Mouse (Mus musculus): ENCODE data around the gene Auts2. TPM values are rescaled to one million over a fixed set of nuclear protein-coding genes. Genes with fewer than 3 reads are reported as not detected.
A peak's percentile ranks its signal among the peaks of the same experiment; 100 is the strongest.

Auts2 gene
- polyA plus RNA-seq, 2 experiments = 38.3 to 50.8 TPM

- ATAC-seq (ENCODE audit: low FRiP score, low read depth) (no peak), DNase-seq (ENCODE audit: low spot score) (no peak)
- Histone ChIP-seq H3K27me3 (ENCODE audit: control insufficient read depth, insufficient read depth, low read length) (peaks cover 3% of the 10 kb centered on the region), H3K4me3 (replicated peaks; ENCODE audit: low read length) (no peak overlapping the region), H3K9ac (ENCODE audit: low read depth, low read length, severe bottlenecking) (no peak overlapping the region), H3K4me2 (replicated peaks; ENCODE audit: low read depth, low read length, severe bottlenecking) (no peak overlapping the region), H3K4me1 (ENCODE audit: control insufficient read depth, insufficient read depth, low read length) (peaks cover 32% of the 10 kb centered on the region), H3K36me3 (ENCODE audit: control insufficient read depth, insufficient read depth, low read length) (no peaks in the 10 kb centered on the region), H3K27ac (replicated peaks; ENCODE audit: low read depth, low read length) (no peak overlapping the region), H3K9me3 (ENCODE audit: control insufficient read depth, low read length) (no peaks in the 10 kb centered on the region; the same call in 1 of the 2 replicates)
- TF ChIP-seq POLR2A (IDR thresholded peaks at IDR 0.05; ENCODE audit: borderline replicate concordance, extremely low read depth, insufficient read depth, insufficient read length) = no peak
- 60% methylated on average over 2 of the region's 2 CpGs for WGBS
These were observed 467.2 kb downstream of the Auts2 start for GRCm38 (mm10) chr5:132075942-132076341.

- Histone ChIP-seq H3K27me3 (ENCODE audit: control insufficient read depth, insufficient read depth, low read length) (peaks cover 14% of the 10 kb centered on the region), H3K36me3 (ENCODE audit: control insufficient read depth, insufficient read depth, low read length) (no peaks in the 10 kb centered on the region), H3K4me2 (replicated peaks; ENCODE audit: low read depth, low read length, severe bottlenecking) (peak overlapping the region; percentile 37), H3K4me3 (replicated peaks; ENCODE audit: low read length) (no peak overlapping the region), H3K9me3 (ENCODE audit: control insufficient read depth, low read length) (no peaks in the 10 kb centered on the region; the same call in 1 of the 2 replicates), H3K27ac (replicated peaks; ENCODE audit: low read depth, low read length) (0 out of 2 replicates have a peak overlapping the region, but pooled peaks have one; percentile 22), H3K4me1 (ENCODE audit: control insufficient read depth, insufficient read depth, low read length) (peaks cover 32% of the 10 kb centered on the region), H3K9ac (ENCODE audit: low read depth, low read length, severe bottlenecking) (no peak overlapping the region)
- DNase-seq (ENCODE audit: low spot score) (peak; percentile 89), ATAC-seq (ENCODE audit: low FRiP score, low read depth) (peak; percentile 85)
- TF ChIP-seq POLR2A (IDR thresholded peaks at IDR 0.05; ENCODE audit: borderline replicate concordance, extremely low read depth, insufficient read depth, insufficient read length) = no peak
- 7% methylated on average over 19 of the region's 19 CpGs for WGBS
These were observed 468.3 kb downstream of the Auts2 start for GRCm38 (mm10) chr5:132074724-132075374.

DNA sequence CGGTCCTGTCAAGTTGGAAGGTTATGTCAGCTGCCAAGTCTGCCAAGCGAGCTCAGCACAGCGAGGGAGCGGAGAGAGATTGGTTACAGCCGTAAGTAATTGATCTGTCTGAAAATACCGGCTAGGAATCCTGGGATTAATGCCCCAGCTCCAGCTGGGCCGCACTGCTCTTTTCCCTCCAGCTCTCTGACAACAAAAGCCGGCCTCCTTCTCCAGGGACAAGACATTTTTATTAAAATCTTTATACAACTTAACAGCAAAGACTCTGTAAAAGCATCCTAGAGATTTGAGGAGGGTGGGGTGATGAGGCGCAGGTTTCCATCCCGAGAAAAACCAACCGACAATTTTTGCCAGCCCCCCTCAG, 468.8 kb downstream of the Auts2 start:
- 0 out of 2 replicates have a peak overlapping the region, but pooled peaks have one; percentile 22 for H3K27ac ChIP-seq (replicated peaks; ENCODE audit: low read depth, low read length)
- H3K9me3 ChIP-seq (ENCODE audit: control insufficient read depth, low read length) = no peaks in the 10 kb centered on the region; the same call in 1 of the 2 replicates
- peaks cover 17% of the 10 kb centered on the region for H3K27me3 ChIP-seq (ENCODE audit: control insufficient read depth, insufficient read depth, low read length)
- no peak overlapping the region for H3K4me3 ChIP-seq (replicated peaks; ENCODE audit: low read length)
- DNase-seq (ENCODE audit: low spot score) = peak; percentile 82
- TF ChIP-seq POLR2A (IDR thresholded peaks at IDR 0.05; ENCODE audit: borderline replicate concordance, extremely low read depth, insufficient read depth, insufficient read length) = no peak
- peaks cover 32% of the 10 kb centered on the region for H3K4me1 ChIP-seq (ENCODE audit: control insufficient read depth, insufficient read depth, low read length)
- H3K9ac ChIP-seq (ENCODE audit: low read depth, low read length, severe bottlenecking) = no peak overlapping the region
- ATAC-seq (ENCODE audit: low FRiP score, low read depth) = peak; percentile 75
- 11% methylated on average over 11 of the region's 11 CpGs for WGBS
- peak overlapping the region; percentile 37 for H3K4me2 ChIP-seq (replicated peaks; ENCODE audit: low read depth, low read length, severe bottlenecking)
- H3K36me3 ChIP-seq (ENCODE audit: control insufficient read depth, insufficient read depth, low read length) = no peaks in the 10 kb centered on the region

DNA sequence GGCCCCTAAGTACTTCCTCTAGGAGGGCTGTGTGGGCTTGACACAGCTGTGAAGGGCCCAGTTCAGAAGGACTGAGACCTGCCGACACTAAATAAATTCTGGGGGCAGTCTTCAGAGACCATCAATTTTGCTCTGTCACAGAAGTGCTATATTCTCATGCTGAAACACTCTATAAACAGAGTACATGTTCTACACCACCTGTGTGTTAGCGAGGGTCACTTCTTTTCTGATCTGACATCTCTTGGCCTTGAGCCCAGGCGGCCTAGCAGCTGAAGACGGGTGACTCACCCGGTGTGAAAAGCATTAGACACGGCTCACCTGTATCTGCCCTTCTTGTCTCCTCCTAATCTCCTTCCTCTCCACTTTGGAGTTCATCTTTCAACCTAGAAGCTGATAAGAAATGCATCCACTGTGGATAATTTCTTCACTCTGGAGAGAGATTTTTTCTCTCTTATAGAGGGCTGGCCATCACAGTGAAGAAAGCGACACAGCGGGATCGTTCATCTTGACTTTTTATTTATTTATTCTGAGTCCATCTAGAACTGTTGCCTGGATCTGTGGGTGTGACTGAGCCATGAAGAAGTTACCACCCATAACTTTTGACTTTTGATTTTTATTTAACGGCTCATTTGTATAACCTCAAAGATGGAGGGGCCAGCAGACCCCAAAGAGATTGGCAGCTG, 469.3 kb downstream of the Auts2 start:
- Histone ChIP-seq H3K9me3 (ENCODE audit: control insufficient read depth, low read length) (no peaks in the 10 kb centered on the region; the same call in 1 of the 2 replicates), H3K9ac (ENCODE audit: low read depth, low read length, severe bottlenecking) (no peak overlapping the region), H3K4me3 (replicated peaks; ENCODE audit: low read length) (no peak overlapping the region), H3K4me1 (ENCODE audit: control insufficient read depth, insufficient read depth, low read length) (peaks cover 32% of the 10 kb centered on the region), H3K4me2 (replicated peaks; ENCODE audit: low read depth, low read length, severe bottlenecking) (peak overlapping the region; percentile 37), H3K27ac (replicated peaks; ENCODE audit: low read depth, low read length) (0 out of 2 replicates have a peak overlapping the region, but pooled peaks have one; percentile 22), H3K36me3 (ENCODE audit: control insufficient read depth, insufficient read depth, low read length) (no peaks in the 10 kb centered on the region), H3K27me3 (ENCODE audit: control insufficient read depth, insufficient read depth, low read length) (peaks cover 17% of the 10 kb centered on the region)
- ATAC-seq (ENCODE audit: low FRiP score, low read depth) = no peak; the same call in 1 of the 2 replicates
- WGBS = 22% methylated on average over 10 of the region's 10 CpGs
- peak; percentile 41 for DNase-seq (ENCODE audit: low spot score)
- no peak for TF ChIP-seq POLR2A (IDR thresholded peaks at IDR 0.05; ENCODE audit: borderline replicate concordance, extremely low read depth, insufficient read depth, insufficient read length)

GRCm38 (mm10) chr5:132072356-132072755, 470.8 kb downstream of the Auts2 start:
- Histone ChIP-seq H3K4me3 (replicated peaks; ENCODE audit: low read length) (no peak overlapping the region), H3K4me1 (ENCODE audit: control insufficient read depth, insufficient read depth, low read length) (peaks cover 32% of the 10 kb centered on the region), H3K9ac (ENCODE audit: low read depth, low read length, severe bottlenecking) (no peak overlapping the region), H3K9me3 (ENCODE audit: control insufficient read depth, low read length) (no peaks in the 10 kb centered on the region; the same call in 1 of the 2 replicates), H3K27ac (replicated peaks; ENCODE audit: low read depth, low read length) (no peak overlapping the region), H3K36me3 (ENCODE audit: control insufficient read depth, insufficient read depth, low read length) (no peaks in the 10 kb centered on the region), H3K4me2 (replicated peaks; ENCODE audit: low read depth, low read length, severe bottlenecking) (no peak overlapping the region), H3K27me3 (ENCODE audit: control insufficient read depth, insufficient read depth, low read length) (peaks cover 17% of the 10 kb centered on the region)
- WGBS = 15% methylated on average over 4 of the region's 4 CpGs
- no peak for TF ChIP-seq POLR2A (IDR thresholded peaks at IDR 0.05; ENCODE audit: borderline replicate concordance, extremely low read depth, insufficient read depth, insufficient read length)
- peak; percentile 61 for DNase-seq (ENCODE audit: low spot score)
- ATAC-seq (ENCODE audit: low FRiP score, low read depth) = no peak

Data from limb, embryonic 14.5 days (tissue).